Mouse (Mus musculus): ENCODE measurements around the gene S100a5.
A peak's percentile ranks its signal among the peaks of the same experiment; 100 is the strongest.

S100a5 gene

GRCm38 (mm10) chr3:90600036-90600435, 8.3 kb upstream of the S100a5 start:
- no peak for DNase-seq (ENCODE audit: low read depth, low spot score)

GRCm38 (mm10) chr3:90600458-90601195, 7.7 kb upstream of the S100a5 start:
- no peak for DNase-seq (ENCODE audit: low read depth, low spot score)

GRCm38 (mm10) chr3:90601486-90602110, 6.7 kb upstream of the S100a5 start, which contains the start of gene Gm42674:
Gene Gm42674 (plus strand): TSS chr3:90601904.
- no peak for DNase-seq (ENCODE audit: low read depth, low spot score)

- DNase-seq (ENCODE audit: low read depth, low spot score): peak; percentile 26
These were observed 4.7 kb upstream of the S100a5 start, which contains the start of gene S100a4 for GRCm38 (mm10) chr3:90603623-90604022. Gene S100a4 (plus strand): TSS chr3:90603771.

GRCm38 (mm10) chr3:90604416-90604815, 3.9 kb upstream of the S100a5 start:
- DNase-seq (ENCODE audit: low read depth, low spot score): peak; percentile 29

- DNase-seq (ENCODE audit: low read depth, low spot score): peak; percentile 29
These were observed 3.3 kb upstream of the S100a5 start for GRCm38 (mm10) chr3:90605049-90605448.

GRCm38 (mm10) chr3:90605736-90606135, 2.6 kb upstream of the S100a5 start:
- no peak for DNase-seq (ENCODE audit: low read depth, low spot score)

GRCm38 (mm10) chr3:90606185-90606584, 2.1 kb upstream of the S100a5 start:
- no peak for DNase-seq (ENCODE audit: low read depth, low spot score)

GRCm38 (mm10) chr3:90607361-90607760, 962 bp upstream of the S100a5 start:
- no peak for DNase-seq (ENCODE audit: low read depth, low spot score)

- DNase-seq (ENCODE audit: low read depth, low spot score): no peak
These were observed 779 bp downstream of the S100a5 start for GRCm38 (mm10) chr3:90609102-90609501.

GRCm38 (mm10) chr3:90611494-90611893, 3.2 kb downstream of the S100a5 start:
- DNase-seq (ENCODE audit: low read depth, low spot score): no peak

GRCm38 (mm10) chr3:90612061-90612460, 3.7 kb downstream of the S100a5 start:
- DNase-seq (ENCODE audit: low read depth, low spot score): peak; percentile 51

- peak; percentile 90 for DNase-seq (ENCODE audit: low read depth, low spot score)
These were observed 4.5 kb downstream of the S100a5 start, which contains the start of gene S100a6 for GRCm38 (mm10) chr3:90612728-90613291. Gene S100a6 (plus strand): TSS chr3:90612882.

- DNase-seq (ENCODE audit: low read depth, low spot score): no peak
These were observed 5.3 kb downstream of the S100a5 start for GRCm38 (mm10) chr3:90613461-90614147.

- DNase-seq (ENCODE audit: low read depth, low spot score): no peak
These were observed 5.8 kb downstream of the S100a5 start for GRCm38 (mm10) chr3:90614148-90614530.

- no peak for DNase-seq (ENCODE audit: low read depth, low spot score)
These were observed 6.4 kb downstream of the S100a5 start for GRCm38 (mm10) chr3:90614611-90615251.

GRCm38 (mm10) chr3:90615415-90615814, 7.1 kb downstream of the S100a5 start:
- peak; percentile 90 for DNase-seq (ENCODE audit: low read depth, low spot score)

- DNase-seq (ENCODE audit: low read depth, low spot score): no peak
These were observed 7.6 kb downstream of the S100a5 start for GRCm38 (mm10) chr3:90615911-90616310.

GRCm38 (mm10) chr3:90617586-90617985, 9.3 kb downstream of the S100a5 start:
- DNase-seq (ENCODE audit: low read depth, low spot score): peak; percentile 47

GRCm38 (mm10) chr3:90621552-90621951, 13.2 kb downstream of the S100a5 start:
- DNase-seq (ENCODE audit: low read depth, low spot score): no peak

- DNase-seq (ENCODE audit: low read depth, low spot score): peak; percentile 83
These were observed 15.2 kb downstream of the S100a5 start for GRCm38 (mm10) chr3:90623435-90624071.
